Mouse (Mus musculus) adrenal gland, postnatal 10 days (tissue): ENCODE measurements around the gene Gtf2h3. TPM values are rescaled to one million over a fixed set of nuclear protein-coding genes. Genes with fewer than 3 reads are reported as not detected.
"Not testable (repeated sequence)": the region's sequence is repeated elsewhere in the genome, so short reads cannot be mapped to it uniquely, and the experiment has no call there.

Experiments
- DNase-seq: peaks from one replicate; pipeline ENCODE4 v3.0.0; 2021; ENCODE audit warnings: mixed read lengths
- long read RNA-seq, 2 experiments: library from polyadenylated mRNA; stranded (forward); transcript quantifications; one replicate each; pipeline ENCODE4 v2.0.0; 2021
- total RNA-seq, 2 experiments: library from RNA; stranded (reverse); gene quantifications; 2 replicates each; pipeline ENCODE4 v1.2.3; 2021

The Gtf2h3 gene
- total RNA-seq, result 10 to 100 TPM; 35.3 to 36.8 TPM
- long read RNA-seq, experiment 1, transcript Gtf2h3-201 (13 exons, 2,672 nt), result major isoform, 50 of 60 reads
- long read RNA-seq, experiment 1, partial matches to known transcripts, result 8 of 60 reads
- long read RNA-seq, experiment 1, other reads (novel, unspliced or antisense), result 2 of 60 reads
- long read RNA-seq, experiment 2, transcript Gtf2h3-201 (13 exons, 2,672 nt), result major isoform, 31 of 41 reads
- long read RNA-seq, experiment 2, partial matches to known transcripts, result 5 of 41 reads
- long read RNA-seq, experiment 2, other reads (novel, unspliced or antisense), result 4 of 41 reads

GRCm38 (mm10) chr5:124578633-124579317, at the start of gene Gtf2h3, which contains the start of gene Eif2b1:
Gtf2h3 (plus strand) TSS chr5:124579140.
Eif2b1 (minus strand) TSS chr5:124579131.
- DNase-seq, result peak; percentile 97

GRCm38 (mm10) chr5:124529191-124529651, 49.7 kb upstream of the Gtf2h3 start:
- peak; percentile 30 for DNase-seq

- DNase-seq, result no peak
Observed at GRCm38 (mm10) chr5:124529697-124530096, 49.2 kb upstream of the Gtf2h3 start.

- peak; percentile 89 for DNase-seq
Observed at GRCm38 (mm10) chr5:124530655-124531582, 48.0 kb upstream of the Gtf2h3 start, which contains the start of gene Rilpl1. Rilpl1 (minus strand) TSS chr5:124531391.

GRCm38 (mm10) chr5:124531583-124531930, 47.4 kb upstream of the Gtf2h3 start:
- DNase-seq, result no peak

GRCm38 (mm10) chr5:124532451-124532850, 46.5 kb upstream of the Gtf2h3 start:
- DNase-seq, result peak; percentile 26

- DNase-seq, result no peak
Observed at GRCm38 (mm10) chr5:124535016-124535415, 43.9 kb upstream of the Gtf2h3 start.

GRCm38 (mm10) chr5:124536776-124537175, 42.2 kb upstream of the Gtf2h3 start:
- DNase-seq, result peak; percentile 72

- DNase-seq, result peak; percentile 72
Observed at GRCm38 (mm10) chr5:124538813-124539792, 39.8 kb upstream of the Gtf2h3 start.

GRCm38 (mm10) chr5:124539905-124540304, 39.0 kb upstream of the Gtf2h3 start:
- no peak for DNase-seq

GRCm38 (mm10) chr5:124540383-124540786, 38.6 kb upstream of the Gtf2h3 start, which contains the start of gene Tmed2:
Tmed2 (plus strand) TSS chr5:124540695.
- peak; percentile 97 for DNase-seq

- peak; percentile 86 for DNase-seq
Observed at GRCm38 (mm10) chr5:124540905-124541601, 37.9 kb upstream of the Gtf2h3 start.

- no peak for DNase-seq
Observed at GRCm38 (mm10) chr5:124541602-124541973, 37.4 kb upstream of the Gtf2h3 start.

GRCm38 (mm10) chr5:124550737-124551136, 28.2 kb upstream of the Gtf2h3 start:
- DNase-seq, result not testable (repeated sequence)

- DNase-seq, result not testable (repeated sequence)
Observed at GRCm38 (mm10) chr5:124551349-124552093, 27.4 kb upstream of the Gtf2h3 start.

GRCm38 (mm10) chr5:124552094-124552472, 26.9 kb upstream of the Gtf2h3 start:
- no peak for DNase-seq

- peak; percentile 94 for DNase-seq
Observed at GRCm38 (mm10) chr5:124552558-124553307, 26.2 kb upstream of the Gtf2h3 start, which contains the start of gene Ddx55. Ddx55 (plus strand) TSS chr5:124552864.

- DNase-seq, result no peak
Observed at GRCm38 (mm10) chr5:124553607-124554006, 25.3 kb upstream of the Gtf2h3 start.

- DNase-seq, result no peak
Observed at GRCm38 (mm10) chr5:124555145-124555544, 23.8 kb upstream of the Gtf2h3 start.
